Mouse (Mus musculus) heart, adult 9 months (tissue): ENCODE data around the gene Isy1.

Experiments used
- DNase-seq, 2 experiments: peaks; one replicate each; pipeline ENCODE4 v3.0.0; 2022; ENCODE audit warnings: low spot score in 2 of 2

Isy1 gene

DNA sequence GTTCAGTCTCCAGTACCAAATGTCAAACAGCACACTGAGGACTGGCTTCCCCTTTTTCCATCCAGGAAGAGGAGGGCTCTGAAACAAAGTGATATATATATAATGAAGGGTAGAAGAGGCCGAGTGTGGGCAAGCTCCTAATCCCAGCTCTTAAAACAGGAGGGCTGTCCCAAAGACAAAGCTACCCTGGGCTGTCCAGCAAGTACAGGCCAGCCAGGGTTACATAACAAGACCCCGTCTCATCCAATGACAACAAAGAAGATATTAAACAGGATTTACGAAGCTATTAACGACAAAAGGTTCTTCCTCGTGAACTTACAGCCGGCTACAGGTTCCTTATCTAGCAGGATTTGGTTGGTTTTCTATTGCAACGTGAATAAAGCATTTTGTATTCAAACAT is 33.7 kb downstream of the Isy1 start:
- no peak for DNase-seq

DNA sequence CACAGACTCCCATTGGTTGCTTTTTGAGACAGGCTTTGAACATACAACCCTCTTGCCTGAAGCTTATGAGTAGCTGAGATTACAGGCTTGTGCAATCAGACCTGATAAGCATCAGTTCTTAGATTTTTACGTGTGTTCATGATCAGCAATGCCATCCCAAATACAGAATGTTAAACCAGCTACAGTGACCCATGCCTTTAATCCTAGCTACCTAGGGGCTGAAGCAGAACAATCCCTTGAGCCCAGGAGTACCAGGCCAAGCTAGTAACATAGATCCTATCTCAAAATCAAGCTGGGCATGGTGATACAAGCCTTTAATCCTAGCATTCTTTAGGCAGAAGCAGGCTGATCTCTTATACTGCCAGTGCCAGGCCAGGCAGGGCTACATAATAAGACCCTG is 34.6 kb downstream of the Isy1 start:
- no peak for DNase-seq

DNA sequence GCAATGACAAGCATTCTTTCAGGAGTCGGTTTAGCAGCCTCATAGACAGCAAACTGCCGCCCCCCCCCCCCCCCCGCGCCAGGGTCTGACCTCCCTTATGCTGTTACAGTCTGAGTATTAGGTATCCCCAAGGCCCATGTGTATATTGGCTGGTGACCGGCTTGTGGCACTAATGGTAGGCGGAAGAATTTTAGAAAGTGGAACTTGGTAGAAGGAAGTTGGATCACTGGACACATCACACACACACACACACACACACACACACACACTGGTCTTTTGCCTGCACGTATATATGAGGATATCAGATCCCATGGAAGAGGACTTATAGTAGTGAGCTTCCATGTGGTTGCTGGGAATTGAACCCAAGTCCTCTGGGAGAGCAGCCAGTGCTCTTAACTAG is 36.1 kb downstream of the Isy1 start:
- no peak for DNase-seq

DNA sequence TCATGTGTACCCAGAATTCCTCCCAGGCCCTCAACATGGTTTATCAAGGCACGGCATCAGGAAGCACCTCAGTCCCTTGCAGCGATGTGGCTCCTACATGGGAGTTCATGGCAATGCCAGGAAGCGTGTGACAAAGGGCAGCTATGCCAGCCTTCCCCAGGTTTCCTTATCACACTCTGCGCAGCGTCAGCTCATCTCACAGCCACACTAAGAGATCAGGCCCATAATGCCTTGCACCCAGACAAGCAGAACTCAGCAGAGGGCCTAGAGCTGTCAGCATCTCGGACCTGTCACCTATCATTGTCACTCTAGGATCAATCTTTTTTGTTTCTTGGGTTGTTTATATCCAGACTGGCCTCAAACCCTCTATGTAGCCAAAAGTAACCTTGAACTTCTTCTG is 39.0 kb downstream of the Isy1 start:
- no peak for DNase-seq

DNA sequence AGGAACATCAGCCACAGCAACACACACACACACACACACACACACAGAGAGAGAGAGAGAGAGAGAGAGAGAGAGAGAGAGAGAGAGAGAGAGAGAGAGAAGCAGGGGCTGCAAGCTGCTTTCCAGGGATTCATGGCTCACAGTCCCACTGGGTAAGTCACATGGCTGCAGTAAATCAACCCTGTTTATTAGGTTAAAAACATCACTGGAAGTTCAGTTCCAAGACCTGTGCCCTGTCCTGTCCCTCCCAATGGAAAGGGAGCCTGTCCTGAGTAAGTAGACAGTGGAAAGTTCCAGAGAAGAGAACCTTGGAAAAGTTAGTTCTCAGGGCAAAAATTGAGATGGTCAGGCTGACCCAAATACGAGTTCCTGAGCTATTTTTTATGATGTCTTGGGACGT is 41.3 kb downstream of the Isy1 start:
- DNase-seq = no peak

DNA sequence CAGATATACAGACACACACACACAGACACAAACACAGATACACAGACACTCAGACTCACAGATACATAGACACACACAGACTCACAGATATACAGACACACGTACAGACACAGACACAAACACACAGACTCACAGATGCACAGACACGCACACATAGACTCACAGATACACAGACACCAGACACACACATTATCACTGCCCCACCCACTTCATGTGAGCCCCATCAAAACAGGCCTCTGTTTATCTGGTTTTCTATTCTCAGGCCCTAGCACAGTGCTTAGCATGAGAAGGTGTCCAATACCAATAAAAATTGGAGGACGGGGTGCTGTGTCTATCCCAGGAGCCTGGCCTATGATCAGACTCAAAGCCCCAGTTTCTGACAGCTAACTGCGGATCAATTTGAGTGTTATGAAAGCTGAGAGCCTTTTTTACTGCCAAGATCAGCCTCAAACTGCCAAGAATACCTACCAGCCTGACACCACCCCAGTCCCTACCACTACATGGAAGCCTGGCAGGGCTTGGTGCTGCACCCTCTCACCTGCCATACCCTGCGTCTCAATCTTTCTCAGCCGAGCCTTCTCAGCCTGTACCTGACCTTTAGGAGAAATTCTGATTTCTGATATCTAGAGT is 42.2 kb downstream of the Isy1 start:
- no peak for DNase-seq

DNA sequence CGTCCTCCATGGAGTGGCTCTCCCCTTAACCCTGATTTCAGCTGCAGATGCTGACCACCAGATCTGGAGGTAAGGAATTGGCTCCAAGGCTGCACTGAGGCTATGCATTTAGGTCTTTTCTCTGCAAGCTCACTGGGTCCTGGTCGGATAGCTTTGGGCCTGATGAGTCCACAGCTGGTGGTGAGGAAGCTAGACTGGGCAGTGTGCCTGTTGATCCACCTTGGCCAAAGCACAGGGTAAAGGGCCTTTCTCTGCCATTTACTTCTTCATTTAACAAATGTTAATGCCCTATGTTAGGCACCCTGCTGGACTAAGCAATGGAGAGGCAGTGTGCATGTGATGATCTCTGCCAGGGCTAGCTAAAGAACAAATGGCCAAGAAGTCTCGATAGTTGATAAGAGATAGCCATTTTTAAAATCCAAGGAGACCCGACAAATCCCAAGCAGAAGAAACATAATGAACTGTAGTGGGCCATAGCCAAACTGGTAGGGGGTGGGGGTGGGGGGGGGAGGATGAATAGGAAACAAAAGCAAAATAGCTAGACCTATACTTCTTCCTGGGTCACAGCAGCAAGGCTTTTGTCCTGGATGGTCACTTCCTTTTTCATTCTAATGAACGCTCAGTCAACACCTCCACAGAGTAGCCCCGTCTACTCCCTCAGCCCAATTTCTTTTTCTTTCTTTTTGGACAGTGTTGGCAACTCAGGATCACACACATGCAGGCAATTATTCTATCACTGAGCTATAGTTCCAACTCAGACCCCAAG is 43.0 kb downstream of the Isy1 start:
- no peak for DNase-seq

DNA sequence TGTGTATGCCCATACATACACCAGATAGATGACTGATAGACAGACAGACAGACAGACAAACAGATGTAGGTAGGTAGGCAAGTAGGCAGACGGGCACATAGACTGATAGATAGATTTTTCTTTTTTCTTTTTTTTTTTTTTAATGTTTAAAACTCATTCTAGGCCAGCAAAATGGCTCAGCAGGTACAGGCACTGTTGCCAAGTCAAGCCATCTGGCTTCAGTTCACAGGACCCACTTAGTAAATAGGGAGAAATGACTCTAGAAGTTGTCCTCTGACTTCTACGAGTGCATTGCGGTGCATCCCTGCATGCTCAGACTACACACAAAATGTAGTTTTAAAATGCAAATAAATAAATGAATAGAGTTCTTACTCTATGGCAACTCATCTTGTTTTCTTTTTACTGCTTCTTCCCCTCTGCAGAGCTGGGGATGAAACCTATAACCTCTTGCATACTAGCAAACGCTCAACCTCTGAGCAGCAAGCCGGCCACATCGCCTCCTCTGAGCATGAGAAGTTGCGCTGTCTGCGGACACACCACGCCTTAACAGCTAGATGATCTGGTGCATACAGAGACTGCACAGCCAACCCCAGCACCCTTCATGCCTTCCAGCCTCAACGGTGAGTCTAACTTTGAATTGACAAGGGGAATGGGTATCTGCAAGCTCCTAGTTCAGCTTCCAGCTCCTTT is 44.6 kb downstream of the Isy1 start:
- DNase-seq = no peak

DNA sequence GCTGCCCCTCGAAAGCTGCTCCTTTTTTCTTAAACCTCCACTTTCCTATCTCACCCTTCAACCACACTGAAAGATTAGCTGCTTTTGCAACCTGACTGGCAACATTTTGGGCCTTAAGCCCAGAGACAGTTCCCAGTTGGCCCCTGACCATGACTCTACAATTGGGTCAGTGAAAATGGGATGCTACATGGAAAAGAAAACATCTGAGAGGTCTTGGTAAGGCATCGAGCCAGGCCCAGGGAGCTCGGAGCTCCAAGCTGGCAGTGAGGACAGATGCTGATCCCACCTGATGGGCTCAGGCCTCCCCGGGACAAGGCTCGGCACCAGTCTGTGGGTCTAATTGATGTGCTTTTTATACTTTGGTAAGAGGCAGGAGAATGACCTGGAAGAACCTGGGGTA is 46.8 kb downstream of the Isy1 start:
- DNase-seq = no peak

DNA sequence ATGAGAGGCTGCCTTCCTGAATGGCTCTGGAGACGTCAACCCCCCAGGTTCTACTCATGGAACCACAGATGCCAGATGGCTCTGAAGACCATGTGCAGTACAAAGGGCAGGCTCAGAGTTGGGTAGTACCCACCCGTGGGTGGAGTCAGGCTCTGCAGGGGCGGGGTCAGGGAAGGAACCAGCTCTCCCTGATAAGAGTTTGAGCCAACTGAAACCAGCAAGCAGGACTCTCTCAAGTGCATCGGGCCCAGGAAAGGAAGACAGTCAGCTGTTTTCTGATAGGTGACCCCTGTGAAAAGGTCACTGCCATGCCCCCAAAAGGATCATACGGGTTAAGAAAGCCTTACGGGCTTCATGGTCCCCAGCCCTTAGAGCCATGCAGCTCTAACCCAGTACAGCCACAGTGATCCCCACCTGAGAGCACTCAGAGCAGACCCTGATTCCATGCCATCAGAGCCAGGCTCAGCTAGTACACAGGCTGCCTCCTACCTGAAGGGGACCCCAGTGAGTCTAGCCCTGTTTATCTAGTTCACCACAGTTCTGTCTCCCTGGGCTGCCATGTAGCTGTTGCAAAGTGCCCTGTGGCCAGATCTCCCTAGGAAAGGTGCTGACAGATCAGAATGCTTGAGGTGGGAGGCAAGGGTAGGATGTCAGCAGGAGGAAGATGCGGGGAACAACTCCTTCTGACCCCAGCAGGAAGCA is 47.7 kb downstream of the Isy1 start:
- no peak for DNase-seq

DNA sequence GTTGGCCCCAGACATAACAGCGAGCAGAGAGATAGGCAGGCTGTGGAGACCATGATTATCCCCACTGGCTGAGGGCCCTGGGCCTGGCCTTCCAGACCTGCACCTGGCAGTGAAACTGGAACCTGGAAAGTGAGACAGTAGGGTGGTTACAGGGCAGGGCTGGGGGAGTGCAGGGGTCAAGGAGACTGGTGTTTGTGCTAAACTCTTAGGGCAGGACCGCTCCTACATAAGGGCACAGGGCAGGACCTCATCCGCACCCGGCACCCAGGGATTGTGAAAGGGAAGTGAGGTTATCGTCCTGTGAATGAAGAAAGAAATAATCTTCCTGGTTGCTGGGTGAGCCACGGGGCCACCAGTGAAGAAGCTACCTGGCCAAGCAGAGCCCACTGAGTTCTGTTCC is 48.8 kb downstream of the Isy1 start:
- no peak for DNase-seq

DNA sequence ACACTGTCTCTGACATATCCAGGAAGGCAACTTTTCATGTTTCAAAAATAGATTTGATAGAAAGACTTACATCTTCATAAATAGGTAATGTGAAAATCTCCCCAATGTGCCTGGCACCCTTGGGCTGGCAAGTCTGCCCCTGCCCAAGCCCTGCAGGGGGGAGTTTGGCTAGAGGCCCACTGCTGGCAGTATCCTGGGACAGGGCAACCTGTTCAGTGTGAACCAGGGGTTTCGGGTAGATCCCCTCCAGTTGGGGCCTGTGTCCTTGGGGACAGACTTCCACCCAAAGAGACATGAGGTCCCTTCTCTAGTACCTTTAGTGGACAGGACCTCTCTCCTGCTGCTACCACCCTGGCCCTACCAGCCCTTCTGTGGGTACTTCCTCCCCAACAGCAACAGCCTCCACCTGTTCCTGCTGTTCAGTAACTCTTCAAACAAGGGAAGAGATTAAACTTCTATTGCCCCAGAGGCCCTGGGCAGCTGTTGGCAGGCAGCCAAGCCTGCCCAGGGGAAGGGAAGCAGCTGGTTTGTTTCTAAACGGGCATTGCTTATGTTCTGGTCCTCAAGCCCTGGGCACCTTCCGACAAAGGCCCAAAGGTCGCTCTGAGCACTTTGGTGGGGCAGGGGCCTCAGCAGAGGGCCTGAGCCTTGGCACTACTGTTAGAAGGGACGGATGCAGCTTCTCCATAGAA is 49.6 kb downstream of the Isy1 start:
- DNase-seq = no peak

DNA sequence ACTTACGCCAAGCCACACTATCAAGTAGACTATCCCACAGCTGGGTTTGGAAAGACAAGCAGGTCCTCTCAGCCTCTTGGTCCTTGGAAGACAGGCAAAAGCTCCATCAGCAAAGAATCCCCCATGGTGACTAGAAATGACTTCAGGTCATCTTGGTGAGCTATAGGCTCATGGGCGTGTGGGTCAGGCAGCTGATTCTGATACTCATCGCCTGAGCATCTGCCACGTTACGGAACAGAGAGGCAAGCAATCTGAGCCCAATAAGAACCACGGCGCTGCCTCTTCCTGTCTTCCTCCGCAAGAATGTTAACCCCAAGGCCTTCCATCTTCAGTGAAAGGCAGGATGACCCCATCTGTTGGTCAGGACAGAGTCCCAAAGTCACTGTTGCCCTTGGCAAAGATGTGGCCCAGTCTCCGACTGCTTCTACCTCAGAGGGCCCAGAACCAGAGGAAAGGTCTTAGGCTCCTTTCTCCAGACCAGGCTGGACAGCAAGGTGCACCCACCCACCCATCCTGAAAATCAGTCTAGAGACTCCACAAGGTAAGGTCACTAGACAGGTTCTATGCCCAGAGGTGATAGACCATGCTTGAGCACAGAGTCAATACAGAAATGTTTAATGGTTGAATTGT is 50.2 kb downstream of the Isy1 start:
- no peak for DNase-seq

DNA sequence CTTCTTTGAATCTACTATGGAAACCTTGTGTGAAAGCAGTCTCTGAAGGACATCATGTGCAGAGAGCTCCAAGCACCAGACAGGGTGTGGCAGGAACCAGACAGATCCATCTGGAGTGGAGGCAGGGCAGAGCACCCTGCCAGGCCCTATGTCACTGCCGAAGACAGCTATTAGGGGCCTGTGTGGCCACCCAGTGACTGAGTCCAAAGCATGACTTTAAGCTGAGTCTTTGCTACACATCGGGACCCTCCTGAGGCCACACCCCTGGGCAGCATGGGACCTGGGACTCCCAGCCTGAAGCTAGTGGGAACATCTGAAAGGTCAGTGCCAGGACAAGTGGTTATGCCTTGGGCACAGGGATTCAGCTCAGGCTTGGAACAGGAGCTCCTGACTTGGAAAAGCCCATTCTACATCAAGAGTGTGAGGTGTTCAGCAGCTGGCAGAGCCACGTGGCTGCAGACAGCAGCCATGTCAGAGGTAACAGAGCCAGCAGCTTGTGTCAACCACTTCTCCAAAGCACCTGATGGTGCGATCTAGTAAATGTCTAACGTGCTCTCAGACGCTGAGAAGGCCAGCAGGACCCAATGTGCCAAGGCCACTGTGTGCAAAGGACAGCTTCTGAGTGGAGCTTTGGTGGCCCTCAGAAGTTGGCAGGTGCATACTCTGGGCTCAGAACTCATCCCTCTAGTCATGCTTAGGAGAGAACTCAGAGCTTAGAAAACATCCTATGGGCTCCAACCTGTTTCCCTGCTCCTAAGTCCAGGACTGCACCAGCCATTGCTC is 51.3 kb downstream of the Isy1 start:
- no peak for DNase-seq

DNA sequence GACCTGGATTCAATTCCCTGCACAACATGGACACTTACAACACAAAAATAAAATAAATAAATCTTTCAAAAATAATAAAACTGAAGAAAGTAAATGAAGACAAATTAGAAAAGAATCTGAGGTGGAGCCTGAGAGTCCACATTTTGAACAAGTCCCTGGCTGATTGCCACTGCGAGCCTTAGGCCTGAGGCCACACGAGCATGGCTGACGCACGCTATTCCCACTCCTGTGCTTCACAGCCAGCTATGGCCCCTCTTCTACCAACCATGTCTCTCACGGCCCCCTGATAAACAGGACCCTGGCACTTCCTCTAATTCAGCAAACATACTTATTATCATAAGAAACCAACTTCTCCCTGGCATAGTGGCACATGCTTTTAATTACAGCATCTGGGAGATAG is 52.0 kb downstream of the Isy1 start:
- no peak for DNase-seq

DNA sequence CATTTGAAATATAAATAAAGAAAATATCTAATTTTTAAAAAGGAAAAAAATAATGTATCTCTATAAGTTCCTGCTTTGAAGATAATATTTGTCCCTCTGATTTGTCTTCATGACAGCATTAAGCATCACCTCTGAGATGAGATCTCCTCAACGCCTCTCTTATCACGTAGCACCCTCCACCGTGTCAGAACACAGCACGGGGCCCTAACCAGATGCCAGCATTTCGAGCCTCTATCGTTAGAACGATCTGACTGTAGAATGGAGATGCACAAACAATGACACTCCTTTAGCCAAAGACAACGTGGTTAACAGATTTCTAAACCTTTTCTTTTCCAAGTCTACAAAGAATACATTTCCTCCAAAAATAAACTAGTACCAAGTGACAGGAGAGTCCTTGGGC is 54.6 kb downstream of the Isy1 start:
- no peak for DNase-seq

DNA sequence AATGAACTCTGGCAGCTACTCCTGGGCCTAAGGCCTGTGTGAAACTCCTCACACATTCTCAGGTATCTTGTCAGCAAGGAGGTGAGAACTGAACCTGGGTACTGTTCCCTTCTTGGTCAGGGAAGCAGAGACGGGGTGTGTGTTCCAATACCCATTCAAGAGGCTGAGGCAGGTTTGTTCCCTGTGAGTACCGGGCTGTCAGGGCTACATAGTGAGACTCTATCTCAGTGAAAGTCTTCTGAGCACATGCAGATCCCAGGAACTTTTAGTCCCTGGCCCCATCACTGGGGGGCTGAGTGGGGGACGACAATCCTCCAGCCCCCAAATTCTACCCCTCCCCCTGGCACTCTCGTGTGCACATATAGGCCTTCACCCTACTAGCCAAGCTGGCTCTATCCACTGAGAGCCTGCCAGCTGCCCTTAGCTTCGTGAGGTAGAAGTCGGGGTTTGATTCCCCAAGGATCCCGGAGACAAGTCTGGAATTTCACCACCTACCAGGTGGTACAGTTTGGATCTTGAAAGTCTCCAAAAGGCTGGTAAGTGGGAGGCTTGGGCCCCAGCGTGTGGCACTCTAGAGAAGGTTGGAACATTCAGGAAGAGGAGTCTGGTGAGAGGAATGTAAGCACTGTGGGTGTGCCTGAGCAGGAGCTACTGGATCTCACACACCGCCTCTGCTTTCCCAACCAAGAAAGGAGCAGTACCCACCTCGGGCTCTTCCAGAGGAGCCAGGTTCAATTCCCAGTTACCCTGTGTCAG is 57.9 kb downstream of the Isy1 start:
- DNase-seq = no peak

DNA sequence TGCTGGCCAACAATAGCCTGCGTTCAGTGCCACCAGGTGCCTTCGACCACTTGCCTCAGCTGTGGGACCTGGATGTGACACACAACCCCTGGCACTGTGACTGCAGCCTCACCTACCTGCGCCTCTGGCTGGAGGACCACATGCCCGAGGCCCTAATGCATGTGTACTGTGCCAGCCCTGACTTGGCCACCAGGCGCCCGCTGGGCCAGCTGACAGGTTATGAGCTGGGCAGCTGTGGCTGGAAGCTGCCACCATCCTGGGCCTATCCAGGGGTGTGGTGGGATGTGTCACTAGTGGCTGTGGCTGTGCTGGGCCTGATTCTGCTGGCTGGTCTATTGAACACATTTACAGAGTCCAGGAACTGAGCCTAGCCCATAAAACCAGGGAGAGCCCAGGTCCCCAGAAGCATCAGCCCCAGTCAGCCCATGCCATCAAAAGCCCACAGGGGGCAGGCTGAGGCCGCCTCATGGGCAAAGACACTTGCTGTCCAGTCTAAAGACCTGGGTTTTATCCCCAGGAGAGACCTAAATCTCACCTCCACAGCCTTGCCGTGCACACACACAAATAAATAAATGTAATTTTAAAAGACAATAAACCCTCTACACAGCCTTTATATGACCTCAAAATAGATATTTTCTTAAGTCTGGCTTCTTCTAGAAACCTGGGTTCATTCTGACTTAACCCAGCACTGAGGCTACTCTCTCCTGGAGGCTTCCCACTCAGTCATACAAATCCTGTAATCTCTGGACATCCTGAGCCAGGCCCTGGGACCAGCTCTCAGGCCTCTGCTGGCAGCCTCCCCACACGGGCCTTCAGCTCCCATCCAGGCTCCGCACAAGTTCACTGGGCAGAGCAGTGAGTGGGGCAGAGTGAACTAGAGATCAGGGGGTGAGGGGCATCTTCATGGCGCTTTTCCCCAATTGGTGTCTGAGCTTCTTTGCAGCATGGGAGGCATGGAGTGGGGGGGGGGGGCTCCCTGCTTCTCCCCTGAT is 59.1 kb downstream of the Isy1 start:
- DNase-seq = no peak
